12 mouse cellular contexts compared by ENCODE assay signal in the genomic region with DNA sequence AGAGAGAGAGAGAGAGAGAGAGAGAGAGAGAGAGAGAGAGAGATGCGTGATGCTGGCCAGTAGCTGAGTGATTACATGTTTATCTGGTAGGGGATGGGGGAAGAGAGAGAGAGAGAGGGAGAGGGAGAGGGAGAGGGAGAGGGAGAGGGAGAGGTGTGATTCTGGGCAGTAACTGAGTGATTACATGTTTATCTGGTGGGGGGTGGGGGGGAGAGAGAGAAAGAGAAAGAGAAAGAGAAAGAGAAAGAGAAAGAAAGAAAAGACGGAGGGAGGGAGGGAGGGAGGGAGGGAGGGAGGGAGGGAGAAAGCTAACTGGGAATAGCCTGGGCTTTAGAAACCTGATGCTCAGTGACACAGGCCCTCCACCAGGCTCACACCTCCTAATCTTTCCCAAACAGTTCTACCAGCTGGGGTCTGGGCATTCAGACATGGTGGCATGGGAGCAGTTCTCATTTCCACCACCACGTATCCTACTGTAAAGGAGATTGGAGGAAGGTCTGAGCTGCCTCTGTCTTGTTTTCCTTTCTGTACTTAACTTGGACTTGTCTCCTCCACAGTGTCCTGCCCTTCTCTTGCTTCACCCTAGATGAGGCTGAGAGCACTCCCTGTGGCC.
DNase-seq lines count a peak whose midpoint lies in the region; ATAC-seq and TF ChIP-seq lines count a peak whose summit lies in the region.
"Had no signal": no experiment of that assay in that cellular context is flagged by ENCODE, and none has a peak within 500 bp of the region (broad histone marks: within the 10 kb centered on the region; RNA-seq: fewer than 3 reads in every experiment).

No protein-coding gene starts in this region.

- WGBS in heart, adult 2 months = 60% methylated on average over 3 of the region's 3 CpGs
- 40% methylated on average over 1 of the region's 3 CpGs for WGBS in lung, embryonic 16.5 days

- TF ChIP-seq CTCF in heart, adult 2 months (IDR thresholded peaks at IDR 0.05) = no peak

- intact Hi-C loops in heart, adult 2 months (cut with DNase I) = no loop called here
- intact Hi-C loops in heart, postnatal 25 days (cut with DNase I) = no loop called here

- peaks cover 2% of the 10 kb centered on the region; the same call in 1 of the 2 replicates for H3K4me1 ChIP-seq in heart, adult 2 months (ENCODE audit: control insufficient read depth, insufficient read depth, low read length)
- H3K4me1 ChIP-seq in lung, embryonic 16.5 days (replicated peaks; ENCODE audit: control insufficient read depth, insufficient read depth, low read length) = no peaks in the 10 kb centered on the region
- H3K4me1 ChIP-seq in brown adipose tissue, adult 24 weeks (ENCODE audit: control insufficient read depth, insufficient read depth, insufficient read length, low read length) = no peaks in the 10 kb centered on the region
- H3K4me1 ChIP-seq: embryonic facial prominence, embryonic 13.5 days; forebrain, embryonic 10.5 days; megakaryocyte, embryonic 14.5 days had no signal

- H3K9me3 ChIP-seq in lung, embryonic 16.5 days (ENCODE audit: control insufficient read depth, low read length) = no peaks in the 10 kb centered on the region
- H3K9me3 ChIP-seq: embryonic facial prominence, embryonic 13.5 days; forebrain, embryonic 10.5 days; megakaryocyte, embryonic 14.5 days had no signal

- H3K27me3 ChIP-seq in heart, adult 2 months (ENCODE audit: control insufficient read depth, insufficient read depth, low read length) = no peaks in the 10 kb centered on the region
- no peaks in the 10 kb centered on the region for H3K27me3 ChIP-seq in lung, embryonic 16.5 days (ENCODE audit: control insufficient read depth, insufficient read depth, low read depth, low read length)
- H3K27me3 ChIP-seq: embryonic facial prominence, embryonic 13.5 days; megakaryocyte, embryonic 14.5 days had no signal

- no peak overlapping the region for H3K4me2 ChIP-seq in lung, embryonic 16.5 days (ENCODE audit: low read depth, low read length)
- H3K4me2 ChIP-seq: embryonic facial prominence, embryonic 13.5 days had no signal

- peak; percentile 17; the same call in 1 of the 2 replicates for ATAC-seq in lung, embryonic 16.5 days (ENCODE audit: low read depth)
- ATAC-seq in megakaryocyte-erythroid progenitor cell, adult 5-6 weeks (replicated peaks; ENCODE audit: low FRiP score, low TSS enrichment, poor library complexity, severe bottlenecking) = peak; percentile 67; the same call in 1 of the 2 replicates

- peaks cover 6% of the 10 kb centered on the region; the same call in 1 of the 2 replicates for H3K36me3 ChIP-seq in heart, adult 2 months (ENCODE audit: control insufficient read depth, insufficient read depth, low read length)
- H3K36me3 ChIP-seq in lung, embryonic 16.5 days (ENCODE audit: control insufficient read depth, insufficient read depth, low read length) = peaks cover 10% of the 10 kb centered on the region

- TF ChIP-seq EP300 in heart, adult 2 months (IDR thresholded peaks at IDR 0.05; ENCODE audit: insufficient read depth, low read depth, low read length) = no peak

- H3K4me3 ChIP-seq in heart, adult 2 months = no peak overlapping the region
- H3K4me3 ChIP-seq in lung, embryonic 16.5 days (ENCODE audit: low read length) = no peak overlapping the region
- no peak overlapping the region for H3K4me3 ChIP-seq in brown adipose tissue, adult 24 weeks (ENCODE audit: insufficient read depth, low read depth, low read length)
- H3K4me3 ChIP-seq: embryonic facial prominence, embryonic 13.5 days; forebrain, embryonic 10.5 days; megakaryocyte, embryonic 14.5 days had no signal

- H3K79me2 ChIP-seq in heart, adult 2 months (replicated peaks; ENCODE audit: control insufficient read depth, insufficient read depth, low read length) = no peaks in the 10 kb centered on the region

- H3K27ac ChIP-seq in heart, adult 2 months = no peak overlapping the region
- no peak overlapping the region for H3K27ac ChIP-seq in lung, embryonic 16.5 days (ENCODE audit: low read length)
- peak overlapping the region; percentile 39; the same call in 1 of the 2 replicates for H3K27ac ChIP-seq in brown adipose tissue, adult 24 weeks (replicated peaks; ENCODE audit: low read depth, low read length)
- H3K27ac ChIP-seq: embryonic facial prominence, embryonic 13.5 days; forebrain, embryonic 10.5 days had no signal

- TF ChIP-seq POLR2A in heart, adult 2 months (IDR thresholded peaks at IDR 0.05; ENCODE audit: insufficient read depth, low read depth, low read length) = no peak

- H3K9ac ChIP-seq in heart, adult 2 months (ENCODE audit: low read depth, low read length) = no peak overlapping the region
- H3K9ac ChIP-seq in lung, embryonic 16.5 days (ENCODE audit: low read length) = no peak overlapping the region
- H3K9ac ChIP-seq: embryonic facial prominence, embryonic 13.5 days had no signal

- DNase-seq in heart, adult 2 months = peak; percentile 9 to 30
- DNase-seq in heart, postnatal 25 days (ENCODE audit: low spot score) = no peak
- DNase-seq in lung, postnatal 14 days = no peak
- DNase-seq in left cerebral cortex, adult 8-10 months (ENCODE audit: low spot score in 2 of 2) = no peak
- DNase-seq: kidney, postnatal 10 days; retina, postnatal 1 day had no signal

Comparison
In these comparisons a context has a peak if more than half of its experiments do, and no peak if none do; other contexts are left out.
1. DNase-seq: peak in heart, adult 2 months (2 of 2); none in heart, postnatal 25 days (single experiment), lung, postnatal 14 days (single experiment) and left cerebral cortex, adult 8-10 months (0 of 2).